Mouse (Mus musculus) frontal cortex, postnatal 36 days (tissue): ENCODE measurements at regions not wholly inside any gene's neighbourhood (a gene's known extent, or its start where the extent isn't known, plus 50 kb on each side); places are given as distances from the start of the nearest gene placed in this dataset.

Experiments
- DNase-seq, 2 experiments: peaks; one replicate each; pipeline ENCODE4 v3.0.0; 2022; ENCODE audit warnings: low spot score in 2 of 2

DNA sequence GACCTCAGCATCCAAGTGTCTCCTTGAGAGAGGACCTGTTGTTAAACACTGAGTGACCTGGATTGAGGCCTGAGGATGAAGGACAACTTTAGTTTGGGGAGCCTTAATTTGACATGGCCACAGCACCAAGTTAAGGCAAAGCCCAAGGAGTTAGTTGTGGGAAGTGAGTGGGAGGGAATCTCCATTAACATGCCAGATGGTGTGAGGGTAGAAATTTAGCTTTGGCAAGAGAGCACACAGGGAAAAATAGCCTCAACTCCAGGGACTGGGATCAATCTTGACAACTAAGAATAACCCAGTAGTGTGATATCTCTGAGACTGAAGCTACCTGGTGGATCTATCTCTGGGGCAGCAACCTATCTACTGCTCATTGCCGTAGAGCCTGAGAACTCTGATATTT is 105.4 kb downstream of the Ahr start:
- peak; percentile 18 to 39 for DNase-seq

DNA sequence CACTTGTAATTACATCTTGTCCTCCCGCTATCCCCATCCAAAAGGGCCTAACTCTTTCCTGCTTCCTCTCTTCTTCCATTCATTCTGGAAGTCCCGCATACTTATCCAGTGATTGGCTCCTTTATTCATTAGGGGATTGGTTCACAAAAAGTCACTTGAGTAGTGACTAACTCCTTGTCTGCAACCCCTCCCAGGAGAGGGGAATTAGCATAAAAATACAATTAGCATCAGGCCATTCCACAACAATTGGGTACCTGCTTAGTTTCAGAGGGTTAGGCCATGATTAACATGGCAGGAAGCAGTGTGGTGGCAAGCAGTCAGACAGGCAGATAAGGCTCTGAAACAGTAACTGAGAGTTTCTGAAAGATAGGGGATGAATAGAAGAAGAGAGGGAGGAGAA is 115.6 kb downstream of the Ahr start:
- no peak for DNase-seq

DNA sequence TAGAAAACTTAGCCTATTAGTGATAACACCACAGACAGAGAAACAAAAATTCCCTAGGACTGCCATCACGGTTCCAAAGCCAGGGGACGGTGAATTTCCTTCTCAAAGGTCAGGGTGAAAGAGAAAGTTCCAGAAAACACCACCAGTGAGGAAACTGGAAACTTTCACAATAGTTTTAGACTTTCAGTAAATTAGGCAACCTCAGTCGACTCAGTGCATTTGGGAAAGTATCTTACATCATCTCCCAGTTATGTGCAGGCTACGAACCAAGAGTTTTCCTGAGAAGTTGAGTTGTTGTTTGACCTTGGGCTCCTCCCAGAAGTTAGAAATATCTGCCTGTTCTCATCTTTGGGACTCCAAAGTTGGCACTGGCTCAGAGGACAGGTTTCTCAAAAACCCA is 116.9 kb downstream of the Ahr start:
- no peak for DNase-seq

DNA sequence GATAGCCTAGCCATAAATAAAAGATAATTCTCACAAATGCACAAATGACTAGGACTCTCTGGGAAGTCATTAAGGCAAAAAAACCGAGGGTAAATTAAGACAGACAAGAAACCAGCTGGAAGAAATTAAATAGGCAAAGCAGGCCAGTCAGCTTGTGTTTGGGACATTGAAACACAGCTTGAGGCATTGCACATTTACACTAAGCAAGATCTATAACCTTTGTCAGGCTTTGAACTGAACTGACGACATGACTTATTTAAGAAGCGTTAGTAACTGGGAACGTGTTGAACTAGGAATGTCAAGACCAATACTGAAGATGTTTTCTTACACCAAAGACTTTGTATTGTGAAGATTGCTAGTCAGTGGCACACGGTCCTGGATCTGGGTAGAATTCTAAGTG is 118.3 kb downstream of the Ahr start:
- no peak for DNase-seq

DNA sequence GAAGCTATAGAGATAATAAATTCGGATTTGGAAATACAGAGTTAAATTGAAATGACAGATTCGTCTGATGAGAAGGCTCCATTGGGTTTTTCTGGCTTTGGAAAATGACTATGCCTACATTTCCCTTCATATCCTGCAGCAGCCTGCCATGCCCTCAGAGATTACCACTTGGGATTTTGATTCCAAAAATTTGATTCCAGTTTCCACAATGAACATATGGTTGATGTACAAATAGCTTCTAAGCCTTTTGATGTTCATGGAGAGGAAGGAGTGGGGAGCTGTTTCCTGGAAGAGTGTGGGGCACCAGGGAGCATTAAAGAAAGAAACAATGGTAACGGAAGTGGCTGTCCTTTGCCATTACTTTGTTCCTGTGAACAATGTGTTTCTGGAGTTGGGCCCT is 122.1 kb downstream of the Ahr start:
- no peak for DNase-seq

DNA sequence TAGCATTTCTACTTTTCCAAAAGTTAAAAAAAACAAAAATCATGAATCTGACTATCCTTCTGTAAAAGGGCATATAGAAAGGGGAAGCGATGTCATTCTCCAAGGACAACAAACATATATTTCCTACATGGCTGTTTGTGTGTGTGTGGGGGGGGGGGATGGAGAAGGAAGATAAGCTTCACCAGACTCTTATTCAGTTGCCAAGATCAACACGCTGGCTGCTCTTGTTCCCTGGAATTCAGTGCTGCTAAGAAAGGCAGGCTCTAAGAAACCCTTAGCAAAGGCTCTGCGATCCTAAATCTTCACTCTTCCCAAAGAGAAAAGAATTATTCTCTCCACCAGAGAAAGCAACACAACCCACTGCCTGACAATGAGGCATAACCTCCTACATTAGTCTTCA is 126.4 kb downstream of the Ahr start:
- no peak for DNase-seq

DNA sequence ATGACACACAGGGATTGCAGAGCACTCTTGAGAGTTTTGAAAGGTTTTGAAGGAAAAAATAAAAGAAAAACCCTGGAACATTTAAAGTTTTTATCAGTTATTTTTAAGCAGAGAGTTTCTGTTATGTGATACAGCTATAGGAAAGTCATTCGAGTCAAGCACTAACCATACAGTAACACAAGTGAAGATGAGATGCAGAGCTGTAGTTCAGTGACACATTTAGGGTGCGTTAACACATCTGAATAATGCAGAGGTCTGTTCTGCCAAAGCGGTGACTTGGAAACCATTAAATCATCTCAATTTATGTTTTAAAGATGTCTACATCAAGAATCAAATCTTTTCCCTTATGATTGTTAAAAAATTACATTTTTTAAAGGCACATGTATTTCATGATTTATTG is 126.8 kb downstream of the Ahr start:
- no peak for DNase-seq

DNA sequence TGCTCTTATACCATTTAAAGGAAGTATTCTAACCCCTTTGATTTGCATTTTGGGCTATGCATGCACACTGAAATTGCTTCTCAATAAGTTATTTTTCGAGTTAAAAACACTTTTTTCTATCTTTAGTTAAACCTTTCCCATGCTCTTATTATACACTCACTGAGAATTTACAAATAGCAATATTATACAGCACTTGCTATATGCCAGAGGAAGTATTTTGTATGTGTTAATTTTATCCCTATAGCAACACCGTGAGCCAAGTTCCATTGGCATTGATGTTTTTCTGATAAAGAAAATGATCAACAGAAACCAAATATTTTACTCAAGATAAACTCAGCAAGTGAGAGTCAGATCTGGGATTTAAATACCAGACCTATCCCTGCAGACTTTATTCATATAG is 133.0 kb downstream of the Ahr start:
- DNase-seq: no peak

DNA sequence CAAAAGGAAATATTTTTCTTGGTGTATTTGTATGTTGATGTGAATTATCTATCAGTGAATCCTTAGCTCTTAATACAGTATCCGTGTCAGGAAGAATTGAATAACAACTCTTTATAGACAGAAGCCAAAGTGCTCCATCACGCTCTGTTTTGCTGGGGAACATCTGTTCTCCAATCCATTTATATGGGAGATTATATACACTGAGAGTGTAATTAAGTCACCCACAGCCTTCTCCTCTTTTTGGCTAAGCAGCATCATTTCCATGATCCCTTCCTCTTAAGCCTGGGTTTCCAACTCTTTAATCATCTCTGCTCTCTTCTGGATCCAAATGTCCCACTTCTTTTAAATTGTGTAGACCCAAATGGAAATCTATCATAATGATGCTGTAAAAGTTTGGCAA is 133.6 kb downstream of the Ahr start:
- DNase-seq: no peak

DNA sequence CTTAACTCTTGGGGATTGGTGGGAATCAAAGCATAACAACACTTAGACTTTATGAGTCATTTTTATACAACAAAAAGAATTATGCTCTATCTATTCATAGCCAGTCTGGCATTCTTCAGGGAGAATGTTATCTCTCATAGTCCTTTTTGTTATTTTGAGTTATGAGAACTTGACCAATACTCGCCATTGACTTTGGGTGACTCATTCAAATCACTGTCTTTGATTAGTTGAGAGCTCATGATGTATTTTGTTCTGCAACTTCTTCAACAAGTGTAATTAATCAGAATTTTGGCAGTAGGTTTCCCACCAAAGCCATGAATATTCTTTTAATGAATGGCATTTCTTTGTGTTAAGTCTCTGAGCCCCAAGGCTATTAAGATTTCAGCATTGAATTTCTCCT is 139.6 kb downstream of the Ahr start:
- DNase-seq: no peak

DNA sequence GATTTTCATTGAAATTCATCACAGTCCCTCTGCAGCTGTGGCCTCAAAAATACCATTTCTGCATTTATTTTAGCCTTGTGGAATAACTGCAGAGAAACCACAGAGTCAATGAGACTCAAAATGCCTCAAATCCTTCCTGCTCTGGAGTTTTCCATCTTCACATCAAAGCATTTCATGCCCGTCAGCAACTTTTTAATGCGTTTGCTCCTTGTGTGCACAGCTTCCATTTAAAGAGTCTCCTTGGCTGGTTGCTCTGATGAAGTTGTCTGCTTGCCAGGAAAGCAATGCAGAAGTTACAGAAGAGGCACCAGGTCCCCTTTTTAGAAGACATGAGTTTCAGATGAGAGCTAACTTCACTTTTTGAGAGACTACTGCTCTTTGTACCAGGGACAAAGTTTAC is 142.7 kb downstream of the Ahr start:
- peak in 1 of 2 experiments; percentile 34 for DNase-seq

DNA sequence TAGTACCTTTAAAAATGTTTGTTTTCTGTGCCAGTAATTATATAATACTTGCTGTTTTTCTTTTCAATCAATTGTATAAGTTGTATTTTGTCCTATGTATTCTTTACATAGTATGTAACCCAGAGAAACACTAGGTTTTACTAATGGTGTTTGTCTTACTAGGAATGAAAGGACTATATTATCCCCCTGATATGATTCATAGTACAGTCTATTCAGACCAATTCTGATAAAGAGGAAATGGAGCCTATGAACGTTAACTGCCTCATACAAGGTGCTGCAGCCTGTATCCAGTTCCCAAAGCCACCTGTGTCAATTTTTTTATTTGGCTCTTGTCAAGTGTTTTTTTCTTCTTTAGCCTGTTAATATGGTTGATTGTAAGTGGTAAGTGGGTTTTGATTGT is 144.6 kb downstream of the Ahr start:
- DNase-seq: no peak

DNA sequence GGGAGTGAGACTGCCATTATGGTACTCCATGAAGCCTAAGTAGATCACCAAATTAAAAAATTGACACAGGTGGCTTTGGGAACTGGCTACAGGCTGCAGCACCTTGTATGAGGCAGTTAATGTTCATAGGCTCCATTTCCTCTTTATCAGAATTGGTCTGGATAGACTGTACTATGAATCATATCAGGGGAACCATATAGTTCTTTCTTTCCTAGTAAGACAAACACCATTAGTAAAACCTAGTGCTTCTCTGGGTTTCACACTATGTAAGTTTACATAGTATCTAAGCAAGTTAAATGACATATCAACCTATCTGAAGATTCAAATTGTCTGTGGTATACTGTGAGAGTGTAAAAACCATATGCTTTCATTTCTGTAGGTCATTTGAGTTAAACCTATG is 145.0 kb downstream of the Ahr start:
- no peak for DNase-seq

DNA sequence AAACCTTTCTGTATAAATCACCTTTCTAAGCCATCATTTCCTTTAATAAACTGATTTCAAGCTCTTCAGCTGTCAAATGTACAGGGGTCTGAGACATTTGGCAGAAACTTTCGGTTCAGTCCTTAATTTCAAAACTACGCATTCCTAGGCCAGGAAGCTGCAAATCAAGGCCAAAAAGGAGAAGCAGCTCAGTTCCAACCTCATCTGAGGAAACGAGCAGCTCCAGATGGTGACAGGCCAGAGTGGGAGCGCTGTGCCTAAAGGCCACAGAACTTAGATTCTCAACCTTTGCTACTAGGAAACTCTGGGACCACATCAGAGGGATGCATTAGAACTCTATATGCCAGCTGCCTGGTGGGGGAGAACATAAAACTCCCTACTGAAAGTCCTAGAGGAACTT is 150.6 kb downstream of the Ahr start:
- no peak for DNase-seq

DNA sequence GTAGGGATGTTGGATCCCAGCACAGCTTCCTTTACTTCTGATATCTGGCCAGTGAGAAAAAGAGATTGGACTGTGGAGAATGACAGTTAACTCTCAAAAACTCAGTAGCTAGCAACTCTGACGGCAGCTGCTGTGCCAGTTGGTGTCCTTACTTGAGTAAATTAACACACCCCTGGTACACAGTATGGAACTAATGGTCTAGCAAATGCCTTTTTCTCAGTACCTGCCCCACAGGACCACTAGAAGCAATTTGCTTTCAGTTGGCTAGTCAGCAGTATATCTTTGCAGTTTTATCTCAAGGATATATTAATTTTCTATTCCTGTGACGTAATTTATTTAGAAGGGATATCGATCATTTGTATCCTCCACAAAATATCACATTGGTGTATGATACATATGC is 157.6 kb downstream of the Ahr start:
- DNase-seq: no peak

DNA sequence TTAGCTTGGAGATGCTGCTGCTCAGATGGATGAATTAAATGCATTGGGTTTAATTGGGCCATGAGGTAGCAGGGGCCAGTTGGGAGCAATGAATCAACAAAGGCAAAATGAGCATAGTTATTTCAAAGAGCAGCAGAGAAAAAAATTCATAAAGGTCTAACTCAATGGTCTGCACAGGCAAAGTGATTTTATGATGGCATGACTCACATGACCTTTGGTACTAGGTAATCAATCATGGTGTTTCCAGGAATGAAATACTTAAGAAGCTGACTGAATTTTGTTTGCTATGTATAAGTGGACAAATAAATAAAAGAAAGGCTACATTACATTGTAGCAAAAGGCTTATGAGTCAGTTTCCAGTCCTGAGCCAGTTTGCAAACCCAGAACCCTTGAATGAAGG is 158.5 kb downstream of the Ahr start:
- no peak for DNase-seq

DNA sequence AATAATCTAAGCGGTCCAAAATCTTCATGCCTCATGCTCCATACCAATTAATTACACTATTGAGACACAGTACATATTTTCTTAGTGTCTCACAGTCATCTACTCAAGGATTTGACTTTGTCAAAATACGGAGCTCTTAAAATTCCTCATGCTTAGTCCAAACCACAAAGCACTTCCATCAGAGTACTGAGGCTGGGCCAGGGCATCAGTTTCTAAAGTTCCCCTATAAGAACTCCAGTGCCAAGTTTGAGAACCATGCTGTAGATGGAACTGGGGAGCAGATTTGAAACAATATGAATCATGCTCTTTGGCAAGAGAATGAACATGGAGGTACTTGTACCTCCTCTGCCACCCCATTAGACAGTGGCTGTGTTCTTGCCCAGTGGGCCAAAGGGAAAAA is 176.9 kb downstream of the Ahr start:
- DNase-seq: no peak

DNA sequence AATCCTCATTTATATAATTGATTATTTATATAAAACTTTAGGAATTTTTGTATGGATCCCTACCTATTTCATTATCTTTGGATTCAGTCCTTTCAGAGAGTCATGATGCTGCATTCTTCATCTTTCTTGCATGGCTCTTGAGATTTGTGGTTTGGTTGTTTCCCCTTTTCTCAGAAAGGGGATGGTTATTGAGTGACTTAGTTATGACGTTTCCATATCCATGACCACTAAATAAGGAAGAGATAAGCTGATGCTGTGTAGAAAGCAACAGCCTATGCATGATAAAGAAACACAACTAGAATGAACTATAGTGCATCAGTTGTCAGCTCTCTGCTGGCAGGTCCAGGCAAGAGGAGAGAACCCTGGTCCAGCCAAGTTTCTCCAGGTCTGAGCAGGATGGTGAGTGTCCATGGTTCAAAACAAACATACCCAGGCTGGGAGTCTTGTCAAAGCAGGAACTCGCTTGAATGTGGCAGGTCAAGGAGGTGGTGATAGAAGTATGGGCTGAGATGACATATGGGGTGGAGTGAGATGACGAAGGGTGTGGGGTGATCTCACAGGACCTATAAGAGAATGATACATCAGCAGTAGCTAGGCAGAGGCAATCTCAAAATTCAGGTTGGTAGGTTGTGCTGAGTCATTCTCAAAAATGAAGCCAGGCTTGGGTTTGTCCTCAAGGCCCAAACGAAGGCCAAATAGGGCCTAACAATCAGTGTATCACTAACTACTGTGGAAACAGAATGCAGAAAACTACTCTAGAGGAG is 196.5 kb downstream of the Ahr start:
- DNase-seq: no peak

DNA sequence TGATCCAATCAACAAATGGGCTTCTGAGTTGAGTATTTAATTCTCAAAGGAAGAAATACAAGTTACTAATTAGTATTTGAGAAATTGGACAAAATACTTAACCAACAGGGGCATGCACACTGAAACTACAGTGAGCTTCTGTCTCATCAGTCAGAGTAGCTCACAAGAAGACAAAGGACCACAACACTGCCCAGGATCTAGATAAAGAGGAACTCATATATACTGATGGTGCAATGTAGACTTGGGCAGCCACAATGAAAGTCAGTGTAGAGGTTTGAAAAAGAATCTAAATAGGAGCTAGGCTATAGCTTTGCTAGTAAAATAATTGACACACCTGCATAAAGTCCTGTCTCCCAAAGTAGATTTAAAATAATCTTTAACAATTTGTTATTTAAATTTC is 198.5 kb downstream of the Ahr start:
- DNase-seq: no peak

DNA sequence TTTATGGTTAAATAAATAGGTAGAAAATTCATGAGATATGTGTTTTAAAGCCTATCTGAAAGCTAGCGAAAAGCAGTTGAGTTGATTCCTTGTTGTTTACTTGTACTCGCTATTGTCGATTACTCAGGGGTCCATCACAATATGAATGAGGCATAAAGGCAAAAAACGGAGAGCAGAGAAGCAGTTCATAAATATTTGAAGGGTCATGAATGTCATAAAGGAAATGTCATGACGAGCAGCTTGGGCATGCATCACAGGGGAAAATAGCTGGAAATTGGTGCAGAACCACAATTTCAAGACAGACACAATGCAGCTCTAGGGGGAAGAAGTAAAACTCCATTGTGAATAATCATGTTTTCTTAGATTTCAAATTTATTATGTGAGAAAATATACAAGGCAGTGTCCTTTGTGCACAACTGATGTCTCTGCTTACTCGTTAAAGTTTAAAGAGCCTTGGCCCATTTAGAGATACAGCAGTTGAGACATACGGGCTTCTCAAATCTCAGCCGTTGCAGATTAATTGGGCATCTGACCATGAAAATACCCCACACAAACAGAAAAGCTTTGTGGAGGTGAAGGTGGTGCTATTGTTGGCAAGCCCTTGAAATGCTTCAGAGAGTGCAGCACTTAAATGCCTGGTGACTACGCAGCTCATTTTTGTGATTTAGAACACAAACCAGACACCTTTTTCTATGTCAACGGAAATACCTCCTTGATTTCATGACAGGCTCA is 200.3 kb downstream of the Ahr start:
- no peak for DNase-seq

DNA sequence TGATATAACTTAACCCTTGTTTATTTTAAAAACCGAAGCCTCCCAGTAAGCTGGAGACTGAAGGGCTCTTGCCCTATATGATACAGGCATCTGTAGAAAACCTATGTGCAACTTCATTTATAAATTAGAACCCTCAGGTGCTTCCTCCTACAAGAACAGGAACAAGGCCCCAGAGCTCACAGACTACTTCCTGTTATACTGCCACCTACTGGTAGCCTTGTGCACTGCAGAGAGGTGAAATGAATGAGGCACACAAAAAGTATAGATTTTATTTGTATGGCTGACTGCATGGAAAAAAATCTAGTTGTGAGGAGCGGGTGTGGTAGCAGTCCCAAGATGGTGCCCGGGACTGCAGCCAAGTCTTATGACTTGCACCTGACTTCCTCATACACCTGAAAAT is 203.5 kb downstream of the Ahr start:
- DNase-seq: no peak

DNA sequence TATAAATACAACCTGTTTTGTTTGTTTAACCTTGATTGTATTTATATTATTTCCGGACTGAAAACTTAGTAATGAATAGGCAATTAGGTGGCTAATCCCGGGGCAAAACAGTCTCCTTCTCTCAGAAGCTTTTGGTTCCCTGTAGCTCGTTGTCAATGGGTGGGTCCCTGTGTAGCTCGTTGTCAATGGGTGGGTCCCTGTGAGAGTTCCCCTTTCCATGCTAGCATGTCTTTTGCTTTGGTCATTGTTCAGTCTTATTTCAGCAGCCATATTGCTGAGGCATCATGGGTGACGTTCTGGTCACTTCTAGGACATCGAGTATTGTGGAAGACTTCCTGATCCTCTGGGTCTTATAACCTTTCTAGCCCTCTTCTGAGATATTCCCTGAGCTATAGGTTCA is 205.1 kb downstream of the Ahr start:
- DNase-seq: no peak

DNA sequence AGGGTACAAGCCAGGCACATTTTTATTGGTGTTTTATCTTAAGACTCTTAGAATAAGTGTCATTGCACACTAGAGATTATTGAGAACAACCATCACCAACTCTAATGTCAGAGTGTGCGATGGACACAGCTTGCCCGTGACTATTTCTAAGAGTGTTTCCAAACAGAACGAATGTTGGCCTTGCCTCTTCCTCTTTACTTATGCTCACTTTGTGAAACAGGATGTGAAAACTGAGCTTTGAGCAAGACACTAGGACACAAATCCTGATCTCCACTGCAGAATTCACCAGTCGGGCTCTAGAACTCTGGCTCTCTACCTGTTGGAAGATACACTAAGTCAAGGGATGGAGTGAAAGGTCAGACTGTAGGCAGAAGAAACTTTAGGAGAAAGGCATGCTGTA is 215.3 kb downstream of the Ahr start:
- no peak for DNase-seq

DNA sequence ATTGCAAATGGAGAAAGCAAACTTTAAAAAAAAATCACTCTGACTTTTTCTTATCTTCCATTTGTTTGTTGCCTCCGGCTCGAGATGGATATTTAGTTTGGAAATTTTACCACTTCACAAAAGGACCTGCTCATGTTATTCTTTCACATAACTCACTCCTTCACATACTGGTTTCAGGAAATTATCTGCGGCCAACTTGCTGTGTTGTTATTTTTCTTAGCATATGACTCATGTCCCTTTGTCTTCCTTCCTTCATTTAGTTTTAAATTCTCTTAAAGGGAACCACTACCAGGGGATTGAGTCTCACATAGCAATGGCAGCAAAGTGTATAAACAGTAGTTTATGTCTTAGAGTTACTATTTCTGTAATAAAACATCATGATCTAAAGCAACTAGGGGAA is 217.8 kb downstream of the Ahr start:
- no peak for DNase-seq
